Mouse (Mus musculus): Measurements from ENCODE around the gene Rgr.

DNA sequence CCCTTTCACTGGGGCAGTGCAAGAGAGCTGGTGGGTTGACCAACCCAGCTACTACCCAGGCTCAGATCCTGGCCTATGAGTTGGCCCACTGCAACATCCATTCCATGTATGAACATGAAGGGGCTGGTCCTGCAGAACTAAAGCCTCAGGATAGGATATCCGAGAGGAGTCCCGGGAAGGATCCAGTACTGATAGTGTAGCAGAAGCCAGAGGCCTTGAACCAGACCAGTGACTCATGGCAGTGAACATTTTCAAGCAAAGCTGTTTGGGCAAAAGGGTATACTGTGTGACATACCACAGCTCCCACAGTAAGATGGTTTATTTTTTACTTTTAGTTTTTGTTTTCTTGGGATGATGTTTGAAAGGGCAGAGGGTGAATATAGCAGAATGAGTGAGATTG is 39.1 kb downstream of the Rgr start:
- no peak for TF ChIP-seq CTCF (conservative IDR thresholded peaks at IDR 0.05; ENCODE audit: low read length)
- TF ChIP-seq POU5F1 (IDR thresholded peaks at IDR 0.05; ENCODE audit: borderline replicate concordance, low read length): no peak
- no peak for TF ChIP-seq NANOG (IDR thresholded peaks at IDR 0.05; ENCODE audit: borderline replicate concordance, low read length)

All from E14TG2a.4 (cell line).